Mouse (Mus musculus) monocyte, adult 2 months (primary cell): ENCODE measurements at regions not wholly inside any gene's neighbourhood (a gene's known extent, or its start where the extent isn't known, plus 50 kb on each side); places are given as distances from the start of the nearest gene placed in this dataset.
A peak's percentile ranks its signal among the peaks of the same experiment; 100 is the strongest.

ENCODE experiments used
- DNase-seq, 2 experiments: peaks; one replicate each; pipeline ENCODE4 v3.0.0; 2022; ENCODE audit warnings: low spot score in 2 of 2, low read depth in 1 of 2

- no peak for DNase-seq
Measured at GRCm38 (mm10) chr8:126833471-126834453, 111.9 kb downstream of the Tomm20 start.

- DNase-seq = no peak
Measured at GRCm38 (mm10) chr8:126833006-126833405, 112.6 kb downstream of the Tomm20 start.

- peak; percentile 78 to 82 for DNase-seq
Measured at GRCm38 (mm10) chr8:126832163-126832978, 113.3 kb downstream of the Tomm20 start.

GRCm38 (mm10) chr8:126831312-126832162 lies 114.1 kb downstream of the Tomm20 start:
- no peak for DNase-seq

GRCm38 (mm10) chr8:126830242-126830530 lies 115.5 kb downstream of the Tomm20 start:
- DNase-seq = no peak

GRCm38 (mm10) chr8:126829376-126830241 lies 116.0 kb downstream of the Tomm20 start:
- no peak for DNase-seq

- peak in 1 of 2 experiments; percentile 58 for DNase-seq
Measured at GRCm38 (mm10) chr8:126827681-126828383, 117.8 kb downstream of the Tomm20 start.

- no peak for DNase-seq
Measured at GRCm38 (mm10) chr8:126826328-126827285, 119.0 kb downstream of the Tomm20 start.

GRCm38 (mm10) chr8:126825877-126826276 lies 119.8 kb downstream of the Tomm20 start:
- no peak for DNase-seq

- DNase-seq = no peak
Measured at GRCm38 (mm10) chr8:126824575-126825208, 121.0 kb downstream of the Tomm20 start.

- DNase-seq = no peak
Measured at GRCm38 (mm10) chr8:126822269-126822668, 123.4 kb downstream of the Tomm20 start.

- DNase-seq = no peak
Measured at GRCm38 (mm10) chr8:126821279-126821678, 124.4 kb downstream of the Tomm20 start.

GRCm38 (mm10) chr8:126820502-126820901 lies 125.1 kb downstream of the Tomm20 start:
- no peak for DNase-seq

GRCm38 (mm10) chr8:126819261-126819660 lies 126.4 kb downstream of the Tomm20 start:
- DNase-seq = no peak

GRCm38 (mm10) chr8:126816155-126816554 lies 129.5 kb downstream of the Tomm20 start:
- DNase-seq = no peak

- DNase-seq = no peak
Measured at GRCm38 (mm10) chr8:126814427-126814826, 131.2 kb downstream of the Tomm20 start.

- no peak for DNase-seq
Measured at GRCm38 (mm10) chr8:126813621-126814020, 132.0 kb downstream of the Tomm20 start.

- no peak for DNase-seq
Measured at GRCm38 (mm10) chr8:126812777-126813176, 132.9 kb downstream of the Tomm20 start.
